Mouse (Mus musculus) olfactory bulb, adult 2 months (tissue): Measurements from ENCODE around the gene Rnft2.

Experiments
- CTCF ChIP-seq: fragments of 200-500 bp; IDR thresholded peaks from 2 replicates; pipeline ENCODE4 v1.5.1; 2012; ENCODE audit warnings: low read depth, mild to moderate bottlenecking, low read length, moderate library complexity; ENCODE audit not compliant: insufficient read depth
- POLR2A ChIP-seq: fragments of 200-500 bp; IDR thresholded peaks from 2 replicates; pipeline ENCODE4 v1.6.1; 2012; ENCODE audit warnings: mild to moderate bottlenecking, low read depth, low read length, moderate library complexity; ENCODE audit not compliant: insufficient read depth

DNA sequence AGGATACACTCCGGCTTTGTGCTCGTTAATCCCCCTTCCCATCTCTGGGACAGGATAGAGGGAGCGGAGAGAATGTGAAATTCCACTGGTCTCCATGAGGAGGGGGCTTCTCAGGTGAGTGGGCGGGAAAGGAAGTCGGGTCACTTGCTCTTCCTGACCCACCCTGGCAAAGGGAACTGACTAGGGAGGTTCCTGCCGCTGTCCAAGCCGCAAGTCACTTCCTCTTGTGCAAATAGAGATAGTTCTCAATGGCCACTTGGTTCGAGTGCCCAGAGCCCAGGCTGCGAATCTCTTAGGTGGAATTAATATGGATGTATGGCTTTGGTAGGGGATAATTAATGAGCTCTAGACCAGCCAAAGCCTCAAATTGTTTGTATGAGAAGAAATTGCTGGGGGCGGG lies 15.1 kb upstream of the Rnft2 start:
- no peak for TF ChIP-seq CTCF
- no peak for TF ChIP-seq POLR2A
